Mouse (Mus musculus) hindbrain, postnatal 0 days (tissue): ENCODE data around the gene Kirrel3. TPM values are rescaled to one million over a fixed set of nuclear protein-coding genes. Genes with fewer than 3 reads are reported as not detected.

Experiments
- ATAC-seq: fragments of 200-750 bp; cut with Nextera tagmentation; 2 replicates; pipeline ENCODE4 v1.8.0; 2017; ENCODE audit warnings: mild to moderate bottlenecking, moderate TSS enrichment, moderate library complexity
- DNase-seq: peaks from one replicate; pipeline ENCODE4 v3.0.0-alpha.2; 2015; ENCODE audit warnings: low spot score
- H3K27ac ChIP-seq: fragments of 300-500 bp; sonication (generic); 2 replicates; pipeline ENCODE4 v1.5.1; 2014; ENCODE audit warnings: mild to moderate bottlenecking
- H3K27me3 ChIP-seq: fragments of 300-500 bp; sonication (generic); 2 replicates; pipeline ENCODE4 v1.6.1; 2014; ENCODE audit warnings: low read length, mixed read lengths; ENCODE audit not compliant: insufficient read depth
- H3K36me3 ChIP-seq: fragments of 300-500 bp; sonication (generic); 2 replicates; pipeline ENCODE4 v1.6.1; 2014; ENCODE audit warnings: low read length, mixed read lengths; ENCODE audit not compliant: insufficient read depth
- H3K4me1 ChIP-seq: fragments of 300-500 bp; sonication (generic); 2 replicates; pipeline ENCODE4 v1.6.1; 2014; ENCODE audit warnings: antibody characterized with exemption, low read length, mixed read lengths; ENCODE audit not compliant: insufficient read depth
- H3K4me2 ChIP-seq: fragments of 300-500 bp; sonication (generic); 2 replicates; pipeline ENCODE4 v1.6.1; 2014; ENCODE audit warnings: low read depth, mild to moderate bottlenecking, low read length, moderate library complexity, mixed read lengths
- H3K4me3 ChIP-seq: fragments of 300-500 bp; sonication (generic); 2 replicates; pipeline ENCODE4 v1.5.1; 2014; ENCODE audit warnings: low read length
- H3K9ac ChIP-seq: fragments of 300-500 bp; sonication (generic); replicated peaks from 2 replicates; pipeline ENCODE4 v1.6.1; 2014; ENCODE audit warnings: mild to moderate bottlenecking, low read length, moderate library complexity, mixed read lengths
- H3K9me3 ChIP-seq: fragments of 300-500 bp; sonication (generic); 2 replicates; pipeline ENCODE4 v1.6.1; 2016; ENCODE audit warnings: low read length, mixed read lengths
- CTCF ChIP-seq: IDR thresholded peaks from 2 replicates; pipeline ENCODE4 v1.5.1; 2016; ENCODE audit warnings: antibody characterized with exemption, control low read depth, low read depth
- WGBS: fragments of 180-500 bp; shearing (Covaris S2); extraction: QIAGEN DNeasy Blood & Tissue Kit; methylation state at CpG from one replicate; pipeline ENCODE4 v1.1.7; 2014; 5-methylcytosine and 5-hydroxymethylcytosine counted together
- polyA plus RNA-seq: library from polyadenylated mRNA; unstranded; fragments of >200 nt; fragmentation: Nextera tagmentation; extraction: Ambion mirVana; gene quantifications from 2 replicates; pipeline ENCODE4 v1.2.1, GENCODE M21; 2015
- total RNA-seq: library from RNA; depleted of rRNA; stranded (reverse); fragments of >200 nt; gene quantifications from 2 replicates; pipeline ENCODE4 v1.2.3, GENCODE M21; 2014

Kirrel3 gene
- total and polyA plus RNA-seq, 2 experiments from 2014 or later, result 40.6 to 44.9 TPM

- no peak overlapping the region for H3K4me2 ChIP-seq
- no peak for TF ChIP-seq CTCF
- H3K9ac ChIP-seq, result no peak overlapping the region
- H3K36me3 ChIP-seq, result no peaks in the 10 kb centered on the region
- ATAC-seq (no peak), DNase-seq (no peak)
- 62% methylated on average over 4 of the region's 4 CpGs for WGBS
- H3K4me3 ChIP-seq, result no peak overlapping the region
- H3K4me1 ChIP-seq, result peaks cover 11% of the 10 kb centered on the region; the same call in 1 of the 2 replicates
- H3K9me3 ChIP-seq, result no peaks in the 10 kb centered on the region
- no peaks in the 10 kb centered on the region for H3K27me3 ChIP-seq
- H3K27ac ChIP-seq, result no peak overlapping the region
Measured at GRCm38 (mm10) chr9:34901216-34901615, 415.5 kb downstream of the Kirrel3 start.

GRCm38 (mm10) chr9:34901888-34902287 lies 416.2 kb downstream of the Kirrel3 start:
- Histone ChIP-seq H3K4me2 (no peak overlapping the region), H3K4me3 (no peak overlapping the region), H3K27me3 (no peaks in the 10 kb centered on the region), H3K9ac (no peak overlapping the region), H3K9me3 (no peaks in the 10 kb centered on the region), H3K4me1 (peaks cover 11% of the 10 kb centered on the region; the same call in 1 of the 2 replicates), H3K27ac (no peak overlapping the region), H3K36me3 (no peaks in the 10 kb centered on the region)
- TF ChIP-seq CTCF, result no peak
- WGBS, result 36% methylated on average over 2 of the region's 2 CpGs
- ATAC-seq, result peak; percentile 55; the same call in 1 of the 2 replicates
- peak; percentile 71 for DNase-seq

GRCm38 (mm10) chr9:34905164-34905563 lies 419.5 kb downstream of the Kirrel3 start:
- no peak for TF ChIP-seq CTCF
- no peaks in the 10 kb centered on the region for H3K27me3 ChIP-seq
- H3K4me3 ChIP-seq, result no peak overlapping the region
- ATAC-seq, result peak; percentile 53; the same call in 1 of the 2 replicates
- H3K36me3 ChIP-seq, result no peaks in the 10 kb centered on the region
- H3K9me3 ChIP-seq, result no peaks in the 10 kb centered on the region
- peak; percentile 66 for DNase-seq
- no peak overlapping the region for H3K9ac ChIP-seq
- H3K4me1 ChIP-seq, result peaks cover 15% of the 10 kb centered on the region; the same call in 1 of the 2 replicates
- WGBS, result 67% methylated on average over 6 of the region's 6 CpGs
- H3K27ac ChIP-seq, result no peak overlapping the region; the same call in 1 of the 2 replicates
- no peak overlapping the region for H3K4me2 ChIP-seq

GRCm38 (mm10) chr9:34908040-34908439 lies 422.3 kb downstream of the Kirrel3 start:
- Histone ChIP-seq H3K27me3 (no peaks in the 10 kb centered on the region), H3K36me3 (no peaks in the 10 kb centered on the region), H3K4me2 (no peak overlapping the region), H3K9ac (no peak overlapping the region), H3K27ac (no peak overlapping the region), H3K4me3 (no peak overlapping the region), H3K9me3 (no peaks in the 10 kb centered on the region), H3K4me1 (peaks cover 9% of the 10 kb centered on the region; the same call in 1 of the 2 replicates)
- no peak for TF ChIP-seq CTCF
- ATAC-seq, result no peak
- no peak for DNase-seq
- 55% methylated on average over 3 of the region's 3 CpGs for WGBS

- TF ChIP-seq CTCF, result no peak
- DNase-seq (no peak), ATAC-seq (no peak)
- H3K4me2 ChIP-seq, result no peak overlapping the region
- no peak overlapping the region for H3K9ac ChIP-seq
- no peaks in the 10 kb centered on the region for H3K27me3 ChIP-seq
- no peaks in the 10 kb centered on the region for H3K9me3 ChIP-seq
- peaks cover 4% of the 10 kb centered on the region; the same call in 1 of the 2 replicates for H3K4me1 ChIP-seq
- 67% methylated on average over 7 of the region's 7 CpGs for WGBS
- no peak overlapping the region for H3K4me3 ChIP-seq
- no peaks in the 10 kb centered on the region for H3K36me3 ChIP-seq
- H3K27ac ChIP-seq, result no peak overlapping the region
Measured at GRCm38 (mm10) chr9:34911838-34912237, 426.1 kb downstream of the Kirrel3 start.

- DNase-seq, result peak; percentile 35
- H3K4me3 ChIP-seq, result no peak overlapping the region
Measured at GRCm38 (mm10) chr9:34912273-34912972, 426.7 kb downstream of the Kirrel3 start.

GRCm38 (mm10) chr9:34912996-34913395 lies 427.3 kb downstream of the Kirrel3 start:
- H3K27ac ChIP-seq, result no peak overlapping the region
- 17% methylated on average over 5 of the region's 5 CpGs for WGBS
- peak; percentile 57 for DNase-seq

More at GRCm38 (mm10) chr9:34912273-34912972, 426.7 kb downstream of the Kirrel3 start:
- Histone ChIP-seq H3K4me2 (no peak overlapping the region), H3K27ac (no peak overlapping the region), H3K9me3 (no peaks in the 10 kb centered on the region), H3K27me3 (no peaks in the 10 kb centered on the region), H3K9ac (no peak overlapping the region), H3K4me1 (peaks cover 4% of the 10 kb centered on the region; the same call in 1 of the 2 replicates), H3K36me3 (no peaks in the 10 kb centered on the region)
- WGBS, result 58% methylated on average over 2 of the region's 2 CpGs
- ATAC-seq, result peak; percentile 80
- no peak for TF ChIP-seq CTCF

More at GRCm38 (mm10) chr9:34912996-34913395, 427.3 kb downstream of the Kirrel3 start:
- Histone ChIP-seq H3K9ac (no peak overlapping the region), H3K27me3 (no peaks in the 10 kb centered on the region), H3K36me3 (no peaks in the 10 kb centered on the region), H3K4me2 (no peak overlapping the region), H3K9me3 (no peaks in the 10 kb centered on the region), H3K4me1 (0 out of 2 replicates have a peak, but pooled peaks cover 2% of the 10 kb centered on the region), H3K4me3 (no peak overlapping the region)
- no peak for ATAC-seq
- TF ChIP-seq CTCF, result no peak
